In the genomic region with DNA sequence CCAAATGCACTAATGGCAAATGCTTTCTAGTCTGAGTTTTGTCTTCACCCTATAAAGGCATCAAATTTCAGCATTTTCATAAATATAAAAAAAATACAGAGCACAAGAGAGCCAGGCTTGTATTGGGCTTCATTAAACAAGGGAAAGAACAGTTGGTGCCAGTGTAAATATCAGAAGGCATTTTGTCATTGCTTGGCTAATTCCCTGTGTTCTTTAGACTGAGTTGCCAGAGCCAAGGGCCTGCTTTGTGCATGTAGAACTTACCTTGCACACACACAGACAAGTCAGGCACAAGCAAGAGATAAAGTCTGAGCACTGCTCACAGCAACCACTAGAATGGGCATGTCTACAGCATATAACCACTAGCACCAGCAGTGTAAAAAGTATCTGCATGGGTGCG, we compare ENCODE assay signal across 27 mouse cellular contexts. TPM values are rescaled to one million over a fixed set of nuclear protein-coding genes. Genes with fewer than 3 reads are reported as not detected.
DNase-seq lines count a peak whose midpoint lies in the region; ATAC-seq and TF ChIP-seq lines count a peak whose summit lies in the region.
"Had no signal": no experiment of that assay in that cellular context is flagged by ENCODE, and none has a peak within 500 bp of the region (broad histone marks: within the 10 kb centered on the region; RNA-seq: fewer than 3 reads in every experiment).

No protein-coding gene starts in this region.

- no peak overlapping the region for H3K4me2 ChIP-seq in hindbrain, embryonic 14.5 days (replicated peaks)
- H3K4me2 ChIP-seq in lung, embryonic 15.5 days = no peak overlapping the region
- no peak overlapping the region for H3K4me2 ChIP-seq in neural tube, embryonic 15.5 days
- H3K4me2 ChIP-seq: heart, embryonic 11.5 days; kidney, embryonic 15.5 days; midbrain, embryonic 13.5 days had no signal

- no peak for TF ChIP-seq CTCF in lung, adult 2 months (IDR thresholded peaks at IDR 0.05; ENCODE audit: insufficient read depth, low read length)
- no peak for TF ChIP-seq CTCF in kidney, adult 2 months (conservative IDR thresholded peaks at IDR 0.05; ENCODE audit: insufficient read depth, insufficient read length, low read depth, low read length)

- peak; percentile 38; the same call in 1 of the 2 replicates for ATAC-seq in hindbrain, embryonic 14.5 days (ENCODE audit: low FRiP score)
- ATAC-seq in lung, embryonic 15.5 days (ENCODE audit: borderline replicate concordance, extremely low read depth, low FRiP score, low TSS enrichment) = no peak
- 0 out of 2 replicates have a peak, but pooled peaks have one; percentile 39 for ATAC-seq in neural tube, embryonic 15.5 days (ENCODE audit: low FRiP score)
- ATAC-seq: intestine, embryonic 16.5 days; liver, postnatal 0 days; midbrain, embryonic 13.5 days had no signal

- TF ChIP-seq POLR2A in lung, adult 2 months (IDR thresholded peaks at IDR 0.05; ENCODE audit: borderline replicate concordance, extremely low read depth, low read depth, low read length) = no peak
- TF ChIP-seq POLR2A in kidney, adult 2 months (IDR thresholded peaks at IDR 0.05; ENCODE audit: low read depth, low read length) = no peak

- no peak for DNase-seq in hindbrain, embryonic 14.5 days (ENCODE audit: low spot score)
- DNase-seq in hindbrain, embryonic 10.5 days (ENCODE audit: low spot score) = no peak
- no peak for DNase-seq in lung, adult 2 months
- peak; percentile 19 for DNase-seq in fat pad, adult 2 months (ENCODE audit: extremely low read depth, low read depth, low spot score)
- DNase-seq in kidney, adult 2 months = no peak
- DNase-seq: adrenal gland, adult 8-10 months; cerebellum, adult 11-12 months; cerebellum, postnatal 10 days; gastrocnemius, postnatal 10 days; heart, adult 11 months; kidney, postnatal 36 days; left cerebral cortex, postnatal 4 days; liver; liver, postnatal 0 days; retina, postnatal 1 day; right cerebral cortex, postnatal 25 days; spleen, adult 18-20 months; thymus, postnatal 14 days had no signal

- 56% methylated on average over 1 of the region's 1 CpGs for whole genome bisulfite sequencing in hindbrain, embryonic 14.5 days
- WGBS in hindbrain, embryonic 10.5 days = 87% methylated on average over 1 of the region's 1 CpGs
- 83% methylated on average over 1 of the region's 1 CpGs for WGBS in lung, embryonic 15.5 days
- WGBS in lung, adult 2 months = 77% methylated on average over 1 of the region's 1 CpGs
- WGBS in neural tube, embryonic 15.5 days = 84% methylated on average over 1 of the region's 1 CpGs
- 93% methylated on average over 1 of the region's 1 CpGs for WGBS in kidney, adult 2 months

- H3K4me1 ChIP-seq in hindbrain, embryonic 14.5 days (replicated peaks; ENCODE audit: control insufficient read depth, insufficient read depth, low read length) = 0 out of 2 replicates have a peak, but pooled peaks cover 3% of the 10 kb centered on the region
- H3K4me1 ChIP-seq in hindbrain, embryonic 10.5 days (replicated peaks) = no peaks in the 10 kb centered on the region
- H3K4me1 ChIP-seq in lung, embryonic 15.5 days = peaks cover 27% of the 10 kb centered on the region
- peaks cover 5% of the 10 kb centered on the region for H3K4me1 ChIP-seq in lung, adult 2 months (ENCODE audit: control insufficient read depth, insufficient read depth, low read length)
- no peaks in the 10 kb centered on the region; the same call in 1 of the 2 replicates for H3K4me1 ChIP-seq in neural tube, embryonic 15.5 days
- H3K4me1 ChIP-seq in kidney, adult 2 months (ENCODE audit: control insufficient read depth, insufficient read depth, low read length) = no peaks in the 10 kb centered on the region
- H3K4me1 ChIP-seq: embryonic facial prominence, embryonic 10.5 days; forebrain, embryonic 10.5 days; midbrain, embryonic 13.5 days had no signal

- no peak overlapping the region; the same call in none of the 2 replicates for H3K27ac ChIP-seq in hindbrain, embryonic 14.5 days
- no peak overlapping the region for H3K27ac ChIP-seq in hindbrain, embryonic 10.5 days
- H3K27ac ChIP-seq in lung, embryonic 15.5 days = peak overlapping the region; percentile 29
- H3K27ac ChIP-seq in neural tube, embryonic 15.5 days (replicated peaks) = 0 out of 2 replicates have a peak overlapping the region, but pooled peaks have one; percentile 3
- H3K27ac ChIP-seq in kidney, adult 2 months (ENCODE audit: insufficient read depth, low read depth, low read length) = no peak overlapping the region
- H3K27ac ChIP-seq: embryonic facial prominence, embryonic 10.5 days; forebrain, embryonic 10.5 days; kidney, embryonic 15.5 days; midbrain, embryonic 13.5 days had no signal

- no peaks in the 10 kb centered on the region for H3K27me3 ChIP-seq in hindbrain, embryonic 14.5 days (ENCODE audit: control insufficient read depth, insufficient read depth, low read length)
- H3K27me3 ChIP-seq in hindbrain, embryonic 10.5 days (ENCODE audit: insufficient read depth, poor library complexity, severe bottlenecking) = no peaks in the 10 kb centered on the region
- no peaks in the 10 kb centered on the region for H3K27me3 ChIP-seq in lung, embryonic 15.5 days
- H3K27me3 ChIP-seq in neural tube, embryonic 15.5 days (replicated peaks) = no peaks in the 10 kb centered on the region
- H3K27me3 ChIP-seq in kidney, adult 2 months (replicated peaks; ENCODE audit: control insufficient read depth, insufficient read depth, low read length) = no peaks in the 10 kb centered on the region
- H3K27me3 ChIP-seq: kidney, embryonic 15.5 days; megakaryocyte, embryonic 14.5 days; midbrain, embryonic 13.5 days had no signal

- H3K36me3 ChIP-seq in hindbrain, embryonic 14.5 days (replicated peaks; ENCODE audit: control insufficient read depth, insufficient read depth) = peaks cover 29% of the 10 kb centered on the region
- H3K36me3 ChIP-seq in hindbrain, embryonic 10.5 days = peaks cover 37% of the 10 kb centered on the region
- H3K36me3 ChIP-seq in lung, embryonic 15.5 days = peaks cover 9% of the 10 kb centered on the region; the same call in 1 of the 2 replicates
- H3K36me3 ChIP-seq in neural tube, embryonic 15.5 days = peaks cover 20% of the 10 kb centered on the region
- H3K36me3 ChIP-seq in kidney, adult 2 months (ENCODE audit: control insufficient read depth, insufficient read depth, low read length) = no peaks in the 10 kb centered on the region

- H3K9me3 ChIP-seq in hindbrain, embryonic 14.5 days (ENCODE audit: control insufficient read depth, low read length) = no peaks in the 10 kb centered on the region
- H3K9me3 ChIP-seq in hindbrain, embryonic 10.5 days = no peaks in the 10 kb centered on the region
- no peaks in the 10 kb centered on the region for H3K9me3 ChIP-seq in lung, embryonic 15.5 days
- H3K9me3 ChIP-seq in neural tube, embryonic 15.5 days (replicated peaks) = no peaks in the 10 kb centered on the region
- H3K9me3 ChIP-seq: embryonic facial prominence, embryonic 10.5 days; forebrain, embryonic 10.5 days; kidney, embryonic 15.5 days; megakaryocyte, embryonic 14.5 days; midbrain, embryonic 13.5 days had no signal

- no peak overlapping the region for H3K4me3 ChIP-seq in hindbrain, embryonic 14.5 days (replicated peaks; ENCODE audit: low read length)
- H3K4me3 ChIP-seq in hindbrain, embryonic 10.5 days = no peak overlapping the region
- no peak overlapping the region for H3K4me3 ChIP-seq in lung, embryonic 15.5 days
- no peak overlapping the region for H3K4me3 ChIP-seq in lung, adult 2 months (replicated peaks; ENCODE audit: extremely low read depth, low read depth, low read length)
- no peak overlapping the region for H3K4me3 ChIP-seq in neural tube, embryonic 15.5 days (replicated peaks)
- no peak overlapping the region for H3K4me3 ChIP-seq in kidney, adult 2 months (ENCODE audit: insufficient read depth, low read depth, low read length)
- H3K4me3 ChIP-seq: embryonic facial prominence, embryonic 10.5 days; forebrain, embryonic 10.5 days; kidney, embryonic 15.5 days; megakaryocyte, embryonic 14.5 days; midbrain, embryonic 13.5 days had no signal

- H3K9ac ChIP-seq in hindbrain, embryonic 14.5 days = no peak overlapping the region
- no peak overlapping the region for H3K9ac ChIP-seq in lung, embryonic 15.5 days
- H3K9ac ChIP-seq in neural tube, embryonic 15.5 days (replicated peaks) = no peak overlapping the region
- H3K9ac ChIP-seq: kidney, embryonic 15.5 days; liver, postnatal 0 days; midbrain, embryonic 13.5 days had no signal

RNA-seq across cellular contexts. Expression of a gene that starts 40.1 kb away (rescaled TPM):
- polyA plus RNA-seq in hindbrain, embryonic 14.5 days (2014; fragmentation: Nextera tagmentation; extraction: Ambion mirVana) = 196 and 197 TPM in 2 replicates
- polyA plus RNA-seq in hindbrain, embryonic 10.5 days (2016; fragmentation: Nextera tagmentation; extraction: Ambion mirVana) = 84.5 and 96.8 TPM in 2 replicates
- polyA plus RNA-seq in lung, embryonic 15.5 days (2015; fragmentation: Nextera tagmentation; extraction: Ambion mirVana) = 92.1 and 102 TPM in 2 replicates
- polyA plus RNA-seq in lung, adult 2 months (2012; rRNA removed) = 51.3 and 62.0 TPM in 2 replicates
- 193 and 200 TPM in 2 replicates for polyA plus RNA-seq in neural tube, embryonic 15.5 days (2015; fragmentation: Nextera tagmentation; extraction: Ambion mirVana)
- 66.9 and 75.1 TPM in 2 replicates for polyA plus RNA-seq in kidney, adult 2 months (2012; rRNA removed)

RNA-seq across cellular contexts. Expression of a gene that starts 53.4 kb away (rescaled TPM):
- 0.27 and 1.6 TPM in 2 replicates for polyA plus RNA-seq in hindbrain, embryonic 14.5 days (2014; fragmentation: Nextera tagmentation; extraction: Ambion mirVana)
- polyA plus RNA-seq in hindbrain, embryonic 10.5 days (2016; fragmentation: Nextera tagmentation; extraction: Ambion mirVana) = 1.4 and 2.1 TPM in 2 replicates
- 29.7 and 40.2 TPM in 2 replicates for polyA plus RNA-seq in lung, embryonic 15.5 days (2015; fragmentation: Nextera tagmentation; extraction: Ambion mirVana)
- 4.3 and 86.4 TPM in 2 replicates for polyA plus RNA-seq in lung, adult 2 months (2012; rRNA removed)
- 44.4 and 65.8 TPM in 2 replicates for polyA plus RNA-seq in neural tube, embryonic 15.5 days (2015; fragmentation: Nextera tagmentation; extraction: Ambion mirVana)
- 1.2 and 56.0 TPM in 2 replicates for polyA plus RNA-seq in kidney, adult 2 months (2012; rRNA removed)
- polyA plus RNA-seq: midbrain, embryonic 13.5 days had no signal

Comparison
In these comparisons a context has a peak if more than half of its experiments do, and no peak if none do; other contexts are left out.
1. H3K27ac ChIP-seq: peak in lung, embryonic 15.5 days (single experiment) and neural tube, embryonic 15.5 days (single experiment); none in hindbrain, embryonic 14.5 days (single experiment), hindbrain, embryonic 10.5 days (single experiment) and kidney, adult 2 months (single experiment).